Mouse (Mus musculus): ENCODE measurements around the gene Ankrd23. TPM values are rescaled to one million over a fixed set of nuclear protein-coding genes. Genes with fewer than 3 reads are reported as not detected.

Gene Ankrd23
- polyA plus RNA-seq, 1 experiment from 2014 or later: 13.6 TPM

- H3K4me1 ChIP-seq (ENCODE audit: control insufficient read depth, insufficient read depth, low read length): peaks cover 10% of the 10 kb centered on the region
- no peak overlapping the region for H3K4me2 ChIP-seq
- no peak overlapping the region for H3K27ac ChIP-seq (ENCODE audit: low read depth, low read length)
- H3K4me3 ChIP-seq (ENCODE audit: low read depth, low read length): no peak overlapping the region
- ATAC-seq (replicated peaks; ENCODE audit: insufficient number of reproducible peaks, low FRiP score, low TSS enrichment): no peak
- no peak overlapping the region for H3K9ac ChIP-seq (ENCODE audit: low read depth, low read length)
- no peaks in the 10 kb centered on the region for H3K27me3 ChIP-seq (ENCODE audit: control insufficient read depth, insufficient read depth, low read length)
- 72% methylated on average over 6 of the region's 6 CpGs for WGBS (ENCODE audit: insufficient replicate concordance)
- H3K36me3 ChIP-seq (ENCODE audit: control insufficient read depth, insufficient read depth, low read length): no peaks in the 10 kb centered on the region
- H3K9me3 ChIP-seq (replicated peaks; ENCODE audit: control insufficient read depth, low read length): no peaks in the 10 kb centered on the region
Measured at GRCm38 (mm10) chr1:36489661-36490060, 47.0 kb downstream of the Ankrd23 start.

GRCm38 (mm10) chr1:36487111-36487510 is 49.6 kb downstream of the Ankrd23 start:
- Histone ChIP-seq H3K4me2 (no peak overlapping the region), H3K36me3 (ENCODE audit: control insufficient read depth, insufficient read depth, low read length) (no peaks in the 10 kb centered on the region), H3K9me3 (replicated peaks; ENCODE audit: control insufficient read depth, low read length) (no peaks in the 10 kb centered on the region), H3K27me3 (ENCODE audit: control insufficient read depth, insufficient read depth, low read length) (no peaks in the 10 kb centered on the region), H3K9ac (ENCODE audit: low read depth, low read length) (no peak overlapping the region), H3K4me3 (ENCODE audit: low read depth, low read length) (no peak overlapping the region), H3K4me1 (ENCODE audit: control insufficient read depth, insufficient read depth, low read length) (peaks cover 3% of the 10 kb centered on the region), H3K27ac (ENCODE audit: low read depth, low read length) (no peak overlapping the region)
- no peak for ATAC-seq (replicated peaks; ENCODE audit: insufficient number of reproducible peaks, low FRiP score, low TSS enrichment)
- 83% methylated on average over 9 of the region's 9 CpGs for WGBS (ENCODE audit: insufficient replicate concordance)

GRCm38 (mm10) chr1:36485080-36485479 is 51.6 kb downstream of the Ankrd23 start:
- Histone ChIP-seq H3K9ac (ENCODE audit: low read depth, low read length) (no peak overlapping the region), H3K27ac (ENCODE audit: low read depth, low read length) (no peak overlapping the region), H3K9me3 (replicated peaks; ENCODE audit: control insufficient read depth, low read length) (no peaks in the 10 kb centered on the region), H3K4me1 (ENCODE audit: control insufficient read depth, insufficient read depth, low read length) (no peaks in the 10 kb centered on the region), H3K27me3 (ENCODE audit: control insufficient read depth, insufficient read depth, low read length) (no peaks in the 10 kb centered on the region), H3K4me3 (ENCODE audit: low read depth, low read length) (no peak overlapping the region), H3K4me2 (no peak overlapping the region), H3K36me3 (ENCODE audit: control insufficient read depth, insufficient read depth, low read length) (no peaks in the 10 kb centered on the region)
- 72% methylated on average over 7 of the region's 7 CpGs for WGBS (ENCODE audit: insufficient replicate concordance)
- ATAC-seq (replicated peaks; ENCODE audit: insufficient number of reproducible peaks, low FRiP score, low TSS enrichment): no peak

GRCm38 (mm10) chr1:36483825-36484224 is 52.9 kb downstream of the Ankrd23 start:
- Histone ChIP-seq H3K27ac (ENCODE audit: low read depth, low read length) (no peak overlapping the region), H3K36me3 (ENCODE audit: control insufficient read depth, insufficient read depth, low read length) (no peaks in the 10 kb centered on the region), H3K4me1 (ENCODE audit: control insufficient read depth, insufficient read depth, low read length) (no peaks in the 10 kb centered on the region), H3K9me3 (replicated peaks; ENCODE audit: control insufficient read depth, low read length) (no peaks in the 10 kb centered on the region), H3K4me3 (ENCODE audit: low read depth, low read length) (no peak overlapping the region), H3K4me2 (no peak overlapping the region), H3K9ac (ENCODE audit: low read depth, low read length) (no peak overlapping the region), H3K27me3 (ENCODE audit: control insufficient read depth, insufficient read depth, low read length) (no peaks in the 10 kb centered on the region)
- whole genome bisulfite sequencing (ENCODE audit: insufficient replicate concordance): 50% methylated on average over 4 of the region's 4 CpGs
- no peak for ATAC-seq (replicated peaks; ENCODE audit: insufficient number of reproducible peaks, low FRiP score, low TSS enrichment)

Small RNA genes within 50 kb of the gene (microRNA-seq; reads per million reads assigned to microRNA genes)
- not detected for gene Gm47280 (ENCODE audit: borderline number of aligned reads)

Other genes starting within 250 kb of the Ankrd23 start
- gene Arid5a, start 229.2 kb downstream of the Ankrd23 start, polyA plus RNA-seq (2014; fragmentation: Nextera tagmentation; extraction: Ambion mirVana): 5.6 and 8.1 TPM in 2 replicates
- 36.5 and 36.8 TPM in 2 replicates for gene Kansl3, start 167.7 kb downstream of the Ankrd23 start, polyA plus RNA-seq (2014; fragmentation: Nextera tagmentation; extraction: Ambion mirVana)
- 0.38 and 0.84 TPM in 2 replicates for gene Fer1l5, start 164.6 kb downstream of the Ankrd23 start, polyA plus RNA-seq (2014; fragmentation: Nextera tagmentation; extraction: Ambion mirVana)
- 31.3 and 31.4 TPM in 2 replicates for gene Lman2l, start 91.6 kb downstream of the Ankrd23 start, polyA plus RNA-seq (2014; fragmentation: Nextera tagmentation; extraction: Ambion mirVana)
- 6.6 and 6.9 TPM in 2 replicates for gene Cnnm4, start 65.3 kb downstream of the Ankrd23 start, polyA plus RNA-seq (2014; fragmentation: Nextera tagmentation; extraction: Ambion mirVana)
- 2.5 and 3.9 TPM in 2 replicates for gene Cnnm3, start 25.0 kb downstream of the Ankrd23 start, polyA plus RNA-seq (2014; fragmentation: Nextera tagmentation; extraction: Ambion mirVana)
- gene Gm42417, start 2.5 kb upstream of the Ankrd23 start, polyA plus RNA-seq (2014; fragmentation: Nextera tagmentation; extraction: Ambion mirVana): 0.44 TPM in 1 of 2 replicates, not detected in the other
- 19.9 and 25.1 TPM in 2 replicates for gene Ankrd39, start 10.6 kb upstream of the Ankrd23 start, polyA plus RNA-seq (2014; fragmentation: Nextera tagmentation; extraction: Ambion mirVana)
- 0.96 and 2.1 TPM in 2 replicates for gene Sema4c, start 21.5 kb upstream of the Ankrd23 start, polyA plus RNA-seq (2014; fragmentation: Nextera tagmentation; extraction: Ambion mirVana)
- gene Fam178b, start 146.3 kb upstream of the Ankrd23 start, polyA plus RNA-seq (2014; fragmentation: Nextera tagmentation; extraction: Ambion mirVana): 3.5 and 3.7 TPM in 2 replicates
- 1,165 and 1,189 TPM in 2 replicates for gene Cox5b, start 154.6 kb upstream of the Ankrd23 start, polyA plus RNA-seq (2014; fragmentation: Nextera tagmentation; extraction: Ambion mirVana)
- gene 4933424G06Rik, start 173.3 kb upstream of the Ankrd23 start, polyA plus RNA-seq (2014; fragmentation: Nextera tagmentation; extraction: Ambion mirVana): 0.46 TPM in 1 of 2 replicates, not detected in the other
- 79.4 and 99.8 TPM in 2 replicates for gene Actr1b, start 177.5 kb upstream of the Ankrd23 start, polyA plus RNA-seq (2014; fragmentation: Nextera tagmentation; extraction: Ambion mirVana)
- 0.18 and 0.26 TPM in 2 replicates for gene Zap70, start 224.9 kb upstream of the Ankrd23 start, polyA plus RNA-seq (2014; fragmentation: Nextera tagmentation; extraction: Ambion mirVana)

Measured in heart, embryonic 11.5 days (tissue).